Mouse (Mus musculus) heart, postnatal 0 days (tissue): ENCODE measurements at regions not wholly inside any gene's neighbourhood (a gene's known extent, or its start where the extent isn't known, plus 50 kb on each side); places are given as distances from the start of the nearest gene placed in this dataset.

Source experiments
- CTCF ChIP-seq: IDR thresholded peaks from 2 replicates; pipeline ENCODE4 v1.5.1; 2016; ENCODE audit warnings: antibody characterized with exemption, control low read depth, low read depth
- EP300 ChIP-seq: IDR thresholded peaks from 2 replicates; pipeline ENCODE4 v1.6.1; 2016; ENCODE audit warnings: antibody characterized with exemption, low read depth

- TF ChIP-seq CTCF (no peak), EP300 (no peak)
Measured at GRCm38 (mm10) chr17:10146576-10146975, 173.1 kb downstream of the Qk start.
